Mouse (Mus musculus): ENCODE results near the gene Cypt1.

Cypt1 gene

GRCm38 (mm10) chrX:16522569-16522968 lies at the start of gene Cypt1:
Gene Cypt1, plus strand, starts transcription at chrX:16522869.
- no peak for DNase-seq (ENCODE audit: low spot score in 2 of 2)

GRCm38 (mm10) chrX:16546806-16547205 lies 24.1 kb downstream of the Cypt1 start:
- no peak for DNase-seq (ENCODE audit: low spot score in 2 of 2)

DNA sequence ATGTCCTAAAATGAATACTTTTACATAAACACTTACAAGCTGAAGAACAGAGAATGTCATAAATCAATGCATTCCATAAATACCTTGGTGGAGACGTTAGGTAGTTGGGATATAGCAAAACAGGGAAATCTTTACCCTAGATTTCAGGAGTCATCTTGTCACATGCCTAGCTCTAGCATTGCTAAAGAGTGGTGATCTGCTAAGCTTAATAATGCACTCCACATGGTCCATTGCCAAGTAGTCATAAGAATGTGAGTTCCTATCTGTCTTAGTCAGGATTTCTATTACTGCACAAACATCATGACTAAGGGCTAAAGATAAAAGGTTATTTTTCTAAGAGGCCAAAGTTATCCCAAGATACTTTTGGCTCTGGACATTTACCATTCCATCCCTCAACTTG lies 34.4 kb downstream of the Cypt1 start:
- DNase-seq (ENCODE audit: low spot score in 2 of 2): no peak

DNA sequence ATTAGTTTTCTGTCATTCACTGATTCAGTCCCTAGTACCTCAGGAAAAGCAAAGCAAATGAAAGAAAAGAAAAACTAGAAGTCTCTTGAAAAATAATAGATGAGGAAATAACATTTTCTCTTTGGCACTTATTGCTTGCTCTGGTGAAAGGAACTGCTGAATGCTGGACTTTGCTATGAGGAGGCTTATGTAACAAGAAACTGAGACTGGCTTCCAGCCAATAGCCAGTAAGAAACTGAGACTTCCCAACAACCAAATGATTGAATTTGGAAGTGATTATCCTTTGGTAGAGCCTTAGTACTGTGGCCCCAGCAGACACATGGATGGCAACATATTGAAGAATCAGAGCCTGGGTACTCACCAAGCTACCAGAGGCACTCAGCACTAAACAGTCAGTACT lies 35.8 kb downstream of the Cypt1 start:
- no peak for DNase-seq (ENCODE audit: low spot score in 2 of 2)
